Mouse (Mus musculus): ENCODE data around the gene Pdgfa. TPM values are rescaled to one million over a fixed set of nuclear protein-coding genes. Genes with fewer than 3 reads are reported as not detected.

Pdgfa gene
- polyA plus RNA-seq, 1 experiment, result 91.5 TPM

DNA sequence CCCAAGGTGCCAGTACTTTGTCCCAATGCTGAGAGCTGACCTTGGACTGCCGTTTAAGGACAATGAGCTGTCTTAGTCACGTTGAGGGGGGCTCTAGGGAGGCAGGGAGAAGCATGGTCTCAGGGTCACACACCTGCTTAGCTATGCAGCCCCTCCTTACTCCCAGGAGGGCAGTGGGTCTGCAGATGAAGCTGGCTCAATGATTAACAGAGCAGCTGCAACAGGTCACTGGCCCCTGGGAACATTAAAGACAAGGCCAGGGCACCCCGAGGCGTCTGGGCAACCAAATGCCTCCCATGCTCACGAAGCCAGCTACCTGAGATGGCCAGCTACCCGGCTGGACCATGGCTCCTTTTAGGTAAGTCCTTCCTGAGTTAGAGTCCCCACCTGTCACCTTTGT, 23.4 kb upstream of the Pdgfa start:
- 72% methylated on average over 6 of the region's 6 CpGs for WGBS
- no peak overlapping the region for H3K4me3 ChIP-seq (replicated peaks; ENCODE audit: extremely low read depth, low read depth, low read length)

DNA sequence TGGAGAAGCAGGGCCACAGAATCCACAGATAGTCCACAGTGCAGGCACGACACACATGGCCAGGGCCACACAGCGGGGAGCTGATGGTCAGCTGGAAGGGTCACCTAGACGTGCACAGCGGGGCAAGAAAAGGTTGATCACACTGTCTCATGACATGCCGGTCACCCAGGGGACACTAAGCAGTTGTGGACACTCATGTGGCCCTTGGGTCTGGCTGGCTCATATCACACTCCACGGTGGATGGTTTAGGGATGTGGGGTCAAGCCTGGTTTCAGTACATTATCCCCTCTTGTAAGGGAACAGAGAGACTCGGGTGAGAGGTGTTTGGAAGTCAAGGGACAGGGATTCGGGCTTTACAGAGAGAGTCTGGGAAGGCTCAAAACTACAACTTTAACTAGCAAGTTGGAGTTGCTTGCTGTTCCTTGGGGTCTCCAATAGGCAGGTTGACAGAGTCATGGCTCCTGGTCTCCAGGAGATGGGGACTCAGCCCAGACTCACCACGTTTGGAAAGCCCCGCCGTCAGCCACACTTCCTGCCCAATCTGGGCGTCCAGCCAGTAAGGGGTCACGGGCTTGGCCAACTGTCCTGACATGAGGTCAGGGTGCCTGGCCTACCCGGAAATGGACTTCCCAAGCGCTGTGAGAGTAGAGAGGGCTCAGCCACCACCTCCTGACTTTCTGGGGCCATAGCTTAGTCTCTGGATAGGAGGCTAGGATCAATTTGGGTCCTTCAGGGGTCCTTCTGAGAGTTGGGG, 20.4 kb upstream of the Pdgfa start:
- peak; percentile 68 for DNase-seq
- Histone ChIP-seq H3K4me3 (replicated peaks; ENCODE audit: extremely low read depth, low read depth, low read length) (no peak overlapping the region), H3K4me1 (ENCODE audit: control insufficient read depth, insufficient read depth, low read length) (peaks cover 5% of the 10 kb centered on the region; the same call in 1 of the 2 replicates)
- WGBS, result 56% methylated on average over 15 of the region's 15 CpGs
- no peak for TF ChIP-seq POLR2A (IDR thresholded peaks at IDR 0.05; ENCODE audit: borderline replicate concordance, extremely low read depth, low read depth, low read length)
- TF ChIP-seq CTCF (IDR thresholded peaks at IDR 0.05; ENCODE audit: insufficient read depth, low read length), result no peak

More for the DNA sequence above, 23.4 kb upstream of the Pdgfa start:
- DNase-seq, result no peak
- no peaks in the 10 kb centered on the region for H3K4me1 ChIP-seq (ENCODE audit: control insufficient read depth, insufficient read depth, low read length)
- TF ChIP-seq CTCF (IDR thresholded peaks at IDR 0.05; ENCODE audit: insufficient read depth, low read length) (no peak), POLR2A (IDR thresholded peaks at IDR 0.05; ENCODE audit: borderline replicate concordance, extremely low read depth, low read depth, low read length) (no peak)

DNA sequence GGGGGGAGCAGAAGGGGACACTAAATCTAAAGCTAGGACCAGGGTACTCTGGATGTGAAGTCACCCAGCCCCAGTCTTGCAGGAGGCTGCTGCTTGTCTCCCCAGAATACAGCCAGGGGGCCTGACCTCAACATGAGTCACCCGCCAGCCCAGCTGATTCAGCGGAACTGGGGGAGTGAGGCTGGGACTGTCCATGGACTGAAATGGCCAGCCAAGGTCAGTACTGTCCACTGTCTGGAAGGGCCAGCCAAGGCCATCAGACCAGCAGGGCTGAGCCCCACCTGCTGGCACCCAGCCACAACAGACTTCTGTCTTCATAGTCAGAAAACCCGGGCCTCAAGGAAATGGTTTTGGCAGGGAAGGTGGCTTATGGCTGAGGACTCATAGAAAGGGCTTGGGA, 17.9 kb upstream of the Pdgfa start:
- 22% methylated on average over 3 of the region's 3 CpGs for WGBS
- DNase-seq, result peak; percentile 18

DNA sequence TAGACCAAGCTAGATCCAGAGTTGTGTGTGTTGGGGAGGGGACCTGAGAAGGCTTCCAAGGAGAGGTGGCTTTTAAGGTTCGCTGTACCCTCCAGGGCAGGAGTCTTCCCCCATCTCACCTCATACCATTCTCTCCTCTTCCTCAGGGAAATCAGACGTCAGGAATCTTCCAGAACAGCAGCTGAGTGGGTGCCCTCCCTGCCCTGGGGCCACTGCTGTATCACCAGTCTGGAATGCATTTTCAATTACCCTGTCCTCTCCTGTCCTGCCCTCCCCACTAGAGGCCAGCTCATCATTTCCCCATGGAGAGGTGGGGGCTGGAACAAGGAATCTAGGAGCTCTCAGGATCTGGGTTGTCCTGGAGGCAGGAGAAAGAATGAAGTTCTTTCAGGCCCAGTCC, 13.5 kb upstream of the Pdgfa start:
- H3K4me3 ChIP-seq (replicated peaks; ENCODE audit: extremely low read depth, low read depth, low read length), result no peak overlapping the region
- 76% methylated on average over 2 of the region's 2 CpGs for WGBS
- no peak for DNase-seq
- TF ChIP-seq CTCF (IDR thresholded peaks at IDR 0.05; ENCODE audit: insufficient read depth, low read length) (no peak), POLR2A (IDR thresholded peaks at IDR 0.05; ENCODE audit: borderline replicate concordance, extremely low read depth, low read depth, low read length) (no peak)
- H3K4me1 ChIP-seq (ENCODE audit: control insufficient read depth, insufficient read depth, low read length), result peaks cover 5% of the 10 kb centered on the region; the same call in 1 of the 2 replicates

More for the DNA sequence above, 17.9 kb upstream of the Pdgfa start:
- no peak for TF ChIP-seq POLR2A (IDR thresholded peaks at IDR 0.05; ENCODE audit: borderline replicate concordance, extremely low read depth, low read depth, low read length)
- no peak for TF ChIP-seq CTCF (IDR thresholded peaks at IDR 0.05; ENCODE audit: insufficient read depth, low read length)
- no peak overlapping the region for H3K4me3 ChIP-seq (replicated peaks; ENCODE audit: extremely low read depth, low read depth, low read length)
- peaks cover 5% of the 10 kb centered on the region; the same call in 1 of the 2 replicates for H3K4me1 ChIP-seq (ENCODE audit: control insufficient read depth, insufficient read depth, low read length)

DNA sequence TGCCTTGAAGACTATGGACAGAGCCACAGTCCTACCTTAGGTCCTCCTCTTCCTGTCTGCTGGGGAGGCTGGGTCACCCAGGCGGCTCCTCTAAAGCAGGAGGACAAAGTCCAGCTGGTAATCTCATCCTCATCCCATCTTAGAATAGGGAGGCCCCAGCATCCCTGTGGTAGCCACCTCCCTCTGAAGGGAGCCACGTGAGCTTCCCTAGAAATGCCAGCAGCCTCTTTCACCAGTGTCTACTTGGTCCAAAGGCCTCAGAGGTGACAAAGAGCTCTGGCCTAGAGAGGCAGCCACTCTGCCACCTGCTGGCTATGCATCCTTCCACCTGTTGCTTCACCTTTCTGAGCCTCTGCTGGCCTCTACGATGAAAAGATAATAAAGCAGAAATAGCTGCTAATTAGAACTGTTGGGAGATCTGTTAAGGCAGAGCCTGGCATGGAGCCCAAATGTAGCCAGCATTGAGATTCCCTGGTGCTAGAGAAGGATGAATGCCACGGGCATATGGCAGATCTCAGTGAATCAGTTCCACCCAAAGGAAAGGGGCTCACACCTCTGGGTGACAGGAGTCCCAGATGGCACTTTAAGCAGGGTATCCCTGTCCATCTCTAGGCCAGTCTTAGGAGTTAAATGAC, 10.1 kb upstream of the Pdgfa start:
- Histone ChIP-seq H3K4me1 (ENCODE audit: control insufficient read depth, insufficient read depth, low read length) (no peaks in the 10 kb centered on the region), H3K4me3 (replicated peaks; ENCODE audit: extremely low read depth, low read depth, low read length) (no peak overlapping the region)
- peak; percentile 70 for TF ChIP-seq CTCF (IDR thresholded peaks at IDR 0.05; ENCODE audit: insufficient read depth, low read length)
- TF ChIP-seq POLR2A (IDR thresholded peaks at IDR 0.05; ENCODE audit: borderline replicate concordance, extremely low read depth, low read depth, low read length), result no peak
- WGBS, result 40% methylated on average over 4 of the region's 4 CpGs
- DNase-seq, result peak; percentile 45

DNA sequence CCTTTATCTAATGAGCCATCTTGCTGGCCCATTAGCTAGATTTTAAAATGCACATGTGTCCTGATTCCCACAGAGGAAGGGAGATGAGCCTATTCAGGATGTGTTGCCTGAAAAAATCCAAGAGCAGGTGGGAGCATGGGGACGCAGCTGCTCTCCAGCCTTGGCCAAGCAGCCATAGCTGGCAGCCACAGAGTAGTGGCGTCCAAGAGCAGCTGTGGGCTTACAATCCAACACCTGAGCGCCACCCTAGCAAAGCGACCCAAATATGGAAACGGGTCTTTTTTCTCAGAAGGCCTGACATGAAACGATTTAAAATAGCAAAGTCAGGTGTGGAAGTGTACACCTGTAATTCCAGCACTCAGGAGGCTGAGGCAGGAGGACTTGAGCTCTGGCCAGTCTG, 7.4 kb upstream of the Pdgfa start:
- no peak for DNase-seq
- Histone ChIP-seq H3K4me1 (ENCODE audit: control insufficient read depth, insufficient read depth, low read length) (no peaks in the 10 kb centered on the region), H3K4me3 (replicated peaks; ENCODE audit: extremely low read depth, low read depth, low read length) (no peak overlapping the region)
- TF ChIP-seq POLR2A (IDR thresholded peaks at IDR 0.05; ENCODE audit: borderline replicate concordance, extremely low read depth, low read depth, low read length), result no peak
- no peak for TF ChIP-seq CTCF (IDR thresholded peaks at IDR 0.05; ENCODE audit: insufficient read depth, low read length)
- 77% methylated on average over 6 of the region's 6 CpGs for WGBS

DNA sequence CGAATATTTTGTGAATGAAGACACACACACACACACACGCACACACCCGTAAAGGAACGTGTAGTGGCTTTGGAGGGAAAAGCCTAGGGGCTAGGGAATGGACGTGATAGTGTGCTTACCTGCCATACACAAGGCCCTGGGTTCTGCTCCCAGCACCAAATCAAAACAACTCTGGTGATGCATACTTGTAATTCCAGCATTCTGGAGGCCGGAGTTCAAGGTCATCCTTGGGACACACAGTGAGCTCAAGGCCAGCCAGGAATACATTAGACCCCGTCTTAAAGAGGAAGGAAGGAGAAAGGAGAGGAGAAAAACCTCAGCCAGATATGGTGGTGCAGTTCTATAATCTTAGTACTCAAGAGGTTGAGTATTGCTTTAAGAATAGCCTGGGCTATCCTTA, 2.5 kb upstream of the Pdgfa start:
- no peak for DNase-seq
- Histone ChIP-seq H3K4me3 (replicated peaks; ENCODE audit: extremely low read depth, low read depth, low read length) (no peak overlapping the region), H3K4me1 (ENCODE audit: control insufficient read depth, insufficient read depth, low read length) (peaks cover 18% of the 10 kb centered on the region)
- 70% methylated on average over 7 of the region's 7 CpGs for WGBS
- TF ChIP-seq CTCF (IDR thresholded peaks at IDR 0.05; ENCODE audit: insufficient read depth, low read length) (no peak), POLR2A (IDR thresholded peaks at IDR 0.05; ENCODE audit: borderline replicate concordance, extremely low read depth, low read depth, low read length) (no peak)

DNA sequence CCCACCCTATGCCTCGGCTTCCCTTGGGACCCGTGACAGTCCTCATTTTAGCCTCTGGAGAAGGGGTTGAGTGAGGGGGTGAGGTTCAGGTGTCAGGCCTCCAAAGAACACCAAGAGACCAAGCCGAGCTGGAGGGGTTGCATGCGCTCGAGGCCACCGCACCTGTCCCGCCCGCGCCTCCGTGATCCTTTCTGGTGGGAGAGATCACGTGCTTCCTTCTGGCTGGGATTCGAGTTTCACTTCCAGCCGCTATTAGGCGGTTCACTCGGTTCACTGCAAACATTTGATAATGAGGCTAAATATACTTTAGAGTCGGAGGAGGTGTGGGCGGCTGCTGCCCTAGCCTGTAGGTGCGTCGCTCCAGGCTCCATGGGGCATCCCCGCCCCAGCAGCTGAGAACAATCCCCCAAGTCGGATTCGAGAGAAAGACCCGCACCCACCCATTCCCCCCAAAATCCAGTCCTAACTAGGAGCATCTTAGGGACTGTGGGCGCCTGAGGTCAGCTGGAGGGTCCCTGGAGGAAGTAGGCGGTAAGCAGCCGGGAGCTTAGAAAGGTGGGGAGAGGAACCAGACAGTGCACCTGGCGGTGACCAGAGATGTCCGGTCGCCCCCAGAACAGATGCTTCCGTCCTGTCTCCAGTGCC, 888 bp upstream of the Pdgfa start:
- H3K4me3 ChIP-seq (replicated peaks; ENCODE audit: extremely low read depth, low read depth, low read length), result peak overlapping the region; percentile 46
- peak; percentile 51 for DNase-seq
- TF ChIP-seq POLR2A (IDR thresholded peaks at IDR 0.05; ENCODE audit: borderline replicate concordance, extremely low read depth, low read depth, low read length) (no peak), CTCF (IDR thresholded peaks at IDR 0.05; ENCODE audit: insufficient read depth, low read length) (no peak)
- 2% methylated on average over 30 of the region's 30 CpGs for WGBS
- peaks cover 18% of the 10 kb centered on the region for H3K4me1 ChIP-seq (ENCODE audit: control insufficient read depth, insufficient read depth, low read length)

DNA sequence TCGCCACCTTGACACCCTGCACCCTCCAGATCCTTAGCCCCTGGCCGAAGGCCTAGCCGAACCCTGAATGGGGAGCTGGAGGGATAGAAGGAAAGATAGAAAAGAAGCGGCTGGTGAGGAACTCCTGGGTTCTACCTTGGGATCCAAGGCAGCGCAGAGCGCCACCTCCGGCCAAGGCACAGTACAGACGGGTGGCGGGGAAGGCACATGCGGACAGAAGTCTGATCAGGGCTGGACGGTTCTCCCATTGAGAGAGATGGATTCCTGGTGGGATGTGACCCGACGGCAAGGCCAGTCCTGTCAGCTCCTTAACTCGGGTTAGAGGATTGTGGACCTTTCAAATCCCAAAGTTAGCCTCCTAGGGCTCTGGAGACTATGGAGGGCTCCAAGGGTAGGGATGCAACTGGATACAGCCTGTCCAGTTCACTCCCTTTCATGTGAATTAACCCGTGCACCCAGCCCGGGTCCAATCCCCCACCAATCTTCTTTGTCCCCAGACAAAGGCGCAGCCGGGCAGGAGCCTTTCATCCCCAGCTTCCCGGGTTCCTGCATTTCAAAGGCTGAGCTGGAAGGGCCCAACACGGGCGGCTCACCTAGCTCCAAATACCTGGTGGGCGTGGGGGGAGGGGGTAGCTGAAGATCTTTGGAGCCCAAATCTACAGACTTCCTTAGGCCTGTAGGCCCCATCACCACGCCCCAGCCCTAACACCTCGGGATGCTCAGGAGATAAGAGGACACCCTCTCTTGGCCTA, 672 bp downstream of the Pdgfa start:
- Histone ChIP-seq H3K4me3 (replicated peaks; ENCODE audit: extremely low read depth, low read depth, low read length) (peak overlapping the region; percentile 15), H3K4me1 (ENCODE audit: control insufficient read depth, insufficient read depth, low read length) (peaks cover 18% of the 10 kb centered on the region)
- WGBS, result 35% methylated on average over 24 of the region's 24 CpGs
- DNase-seq, result peak; percentile 28
- TF ChIP-seq CTCF (IDR thresholded peaks at IDR 0.05; ENCODE audit: insufficient read depth, low read length), result peak; percentile 44
- TF ChIP-seq POLR2A (IDR thresholded peaks at IDR 0.05; ENCODE audit: borderline replicate concordance, extremely low read depth, low read depth, low read length), result no peak
